Mouse (Mus musculus) thymus, adult 2 months (tissue): Measurements from ENCODE around the gene Smarca4. TPM values are rescaled to one million over a fixed set of nuclear protein-coding genes. Genes with fewer than 3 reads are reported as not detected.
"Not testable (repeated sequence)": the region's sequence is repeated elsewhere in the genome, so short reads cannot be mapped to it uniquely, and the experiment has no call there.

Source experiments
- DNase-seq: peaks from one replicate; pipeline ENCODE4 v3.0.0; 2021
- H3K27ac ChIP-seq: fragments of 200-500 bp; 2 replicates; pipeline ENCODE4 v1.5.1; 2012; ENCODE audit warnings: low read length, control low read depth; ENCODE audit not compliant: control insufficient read depth, insufficient read depth
- H3K27me3 ChIP-seq: fragments of 200-500 bp; 2 replicates; pipeline ENCODE4 v1.6.1; 2012; ENCODE audit warnings: mild to moderate bottlenecking, low read length, moderate library complexity, mixed read lengths; ENCODE audit not compliant: control insufficient read depth, insufficient read depth
- H3K36me3 ChIP-seq: fragments of 200-500 bp; 2 replicates; pipeline ENCODE4 v1.6.1; 2012; ENCODE audit warnings: mild to moderate bottlenecking, low read length, moderate library complexity; ENCODE audit not compliant: control insufficient read depth, insufficient read depth
- H3K4me1 ChIP-seq: fragments of 200-500 bp; replicated peaks from 2 replicates; pipeline ENCODE4 v1.6.1; 2012; ENCODE audit warnings: low read length; ENCODE audit not compliant: control insufficient read depth, insufficient read depth
- H3K4me3 ChIP-seq: fragments of 200-500 bp; 2 replicates; pipeline ENCODE4 v1.5.1; 2012; ENCODE audit warnings: mild to moderate bottlenecking, low read length, control low read depth, moderate library complexity; ENCODE audit not compliant: control insufficient read depth, insufficient read depth
- CTCF ChIP-seq: fragments of 200-500 bp; IDR thresholded peaks from 2 replicates; pipeline ENCODE4 v1.5.1; 2012; ENCODE audit warnings: mild to moderate bottlenecking, control low read depth, low read length, moderate library complexity, borderline replicate concordance; ENCODE audit not compliant: control insufficient read depth, poor library complexity, insufficient read depth; ENCODE audit errors: extremely low read depth
- POLR2A ChIP-seq: fragments of 200-500 bp; IDR thresholded peaks from 2 replicates; pipeline ENCODE4 v1.6.1; 2012; ENCODE audit warnings: mild to moderate bottlenecking, low read length, control low read depth, moderate library complexity; ENCODE audit not compliant: control insufficient read depth, poor library complexity, insufficient read depth; ENCODE audit errors: extremely low read depth
- WGBS: fragments of 180-500 bp; shearing (Covaris S2); methylation state at CpG from one replicate; pipeline ENCODE4 v1.1.7; 2018; 5-methylcytosine and 5-hydroxymethylcytosine counted together
- polyA plus RNA-seq: library from polyadenylated mRNA; depleted of rRNA; stranded (reverse); fragments of >200 nt; gene quantifications from 2 replicates; pipeline ENCODE4 v1.2.3, GENCODE M21; 2012

The Smarca4 gene
- polyA plus RNA-seq, 1 experiment = 156 TPM

DNA sequence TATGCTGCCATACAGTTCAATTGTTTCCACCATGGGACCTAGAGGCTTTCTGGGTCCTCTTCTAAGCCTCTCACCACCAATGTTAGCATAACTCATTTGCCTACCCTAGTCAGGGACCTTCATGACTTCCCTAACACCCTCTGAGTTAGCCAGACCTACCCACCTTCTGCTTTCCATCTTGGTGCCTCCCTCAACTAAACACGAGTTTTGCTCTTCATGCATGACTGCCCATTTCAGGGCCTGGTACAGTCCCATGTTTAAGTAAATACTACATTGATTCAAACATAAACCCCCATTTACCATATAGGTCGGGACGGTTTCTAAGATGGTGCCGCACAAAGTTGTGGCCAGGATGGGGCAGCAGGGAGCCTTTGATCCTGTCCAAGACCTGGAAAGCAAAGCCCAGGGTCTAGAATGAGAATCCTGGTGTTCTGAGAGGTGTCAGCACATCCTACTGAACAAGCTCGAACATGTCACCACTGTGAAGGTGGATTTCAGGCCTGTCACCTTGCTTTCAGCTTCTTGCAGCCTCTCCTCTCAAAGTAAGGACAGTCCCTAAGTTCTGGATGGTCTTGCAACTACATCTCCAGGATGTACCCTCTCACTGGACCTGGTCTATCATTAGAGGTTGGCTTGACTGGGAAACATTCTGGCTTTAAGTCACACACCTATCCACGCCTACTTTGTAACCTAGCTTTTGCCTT is 24.7 kb upstream of the Smarca4 start:
- Histone ChIP-seq H3K36me3 (peaks cover 1% of the 10 kb centered on the region; the same call in 1 of the 2 replicates), H3K27ac (no peak overlapping the region), H3K4me3 (no peak overlapping the region), H3K4me1 (peaks cover 18% of the 10 kb centered on the region), H3K27me3 (no peaks in the 10 kb centered on the region)
- WGBS = 88% methylated on average over 6 of the region's 6 CpGs
- no peak for DNase-seq
- no peak for TF ChIP-seq CTCF
- TF ChIP-seq POLR2A = no peak

DNA sequence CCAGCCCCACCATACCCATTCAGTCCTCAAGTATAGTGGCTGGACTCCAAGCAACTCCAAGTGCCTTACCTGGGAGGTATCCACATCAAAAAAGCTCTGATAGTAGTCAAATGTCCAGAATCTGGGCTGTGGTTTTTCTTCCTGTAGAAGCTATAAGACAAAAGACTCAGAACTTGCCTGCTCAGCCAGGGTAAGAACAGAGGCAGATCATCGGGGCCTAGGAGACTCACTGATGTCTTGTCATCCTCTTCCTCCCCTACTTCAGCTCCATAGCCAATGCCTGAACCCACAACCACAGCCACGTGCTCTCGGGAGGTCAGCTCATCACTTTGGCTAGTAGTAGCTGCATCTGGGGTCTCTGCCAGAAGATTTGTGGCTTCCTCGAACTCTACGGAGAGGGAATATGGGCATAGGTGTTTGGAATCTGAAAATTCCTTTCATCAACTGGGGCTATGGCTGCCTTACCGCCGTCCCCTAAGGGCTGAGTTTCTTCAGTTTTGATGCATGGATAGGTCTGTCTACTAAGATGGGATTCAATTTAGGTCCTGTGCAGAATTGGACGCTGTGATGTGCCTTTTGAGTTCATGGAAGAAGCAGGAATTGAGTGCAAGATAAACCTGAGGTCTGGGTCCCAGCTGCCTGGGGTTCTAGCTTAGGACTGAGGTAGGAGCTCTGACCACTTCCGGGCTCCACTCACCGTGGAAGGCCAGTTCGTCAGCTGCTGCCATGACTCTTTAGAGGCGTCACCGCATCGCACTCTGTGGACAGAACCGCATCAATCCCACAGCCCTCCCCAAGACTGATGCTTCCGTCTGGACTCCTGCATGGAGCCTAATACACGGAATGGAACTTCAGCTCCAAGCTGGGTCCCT is 23.9 kb upstream of the Smarca4 start:
- H3K27me3 ChIP-seq = no peaks in the 10 kb centered on the region
- TF ChIP-seq CTCF = no peak
- TF ChIP-seq POLR2A = no peak
- H3K4me1 ChIP-seq = peaks cover 18% of the 10 kb centered on the region
- 14% methylated on average over 17 of the region's 17 CpGs for WGBS
- peak overlapping the region; percentile 4; the same call in 1 of the 2 replicates for H3K27ac ChIP-seq
- H3K36me3 ChIP-seq = no peaks in the 10 kb centered on the region
- H3K4me3 ChIP-seq = peak overlapping the region; percentile 90
- no peak for DNase-seq

DNA sequence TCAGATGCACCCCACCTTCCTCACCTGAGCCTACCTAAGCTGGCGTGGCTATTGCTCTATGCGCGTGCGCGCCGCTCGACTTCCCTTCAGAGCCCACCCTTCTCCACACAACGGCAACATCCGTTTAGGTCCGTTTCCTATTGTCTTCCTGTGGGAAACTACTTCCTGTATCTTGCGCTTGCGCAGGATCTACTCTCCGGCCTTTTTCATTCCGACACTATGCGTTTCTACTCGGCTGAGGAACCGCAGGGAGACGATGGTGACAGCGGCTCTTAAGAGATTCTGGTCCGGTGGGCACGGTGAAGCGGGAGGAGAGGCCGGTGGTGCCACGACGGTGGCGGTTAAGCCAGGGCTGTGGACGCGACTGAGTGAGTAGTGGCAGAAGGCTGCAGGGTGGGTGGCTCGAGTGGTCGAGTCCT is 23.3 kb upstream of the Smarca4 start, which contains the start of the genes Timm29 and Yipf2:
Timm29 (plus strand) TSS at position 20 of the 419 bp plus-strand sequence.
Yipf2 (minus strand) TSS at position 126 of the 419 bp plus-strand sequence.
- H3K4me1 ChIP-seq = peaks cover 18% of the 10 kb centered on the region
- no peaks in the 10 kb centered on the region for H3K27me3 ChIP-seq
- DNase-seq = peak; percentile 89
- H3K27ac ChIP-seq = peak within 1 kb of the TSS; percentile 54
- TF ChIP-seq POLR2A (peak; percentile 65; the same call in 1 of the 2 replicates), CTCF (0 out of 2 replicates have a peak, but pooled peaks have one; percentile 34)
- under 1% methylated on average over 30 of the region's 30 CpGs for WGBS
- peak within 1 kb of the TSS; percentile 90 for H3K4me3 ChIP-seq
- H3K36me3 ChIP-seq = no peaks in the 10 kb centered on the region

DNA sequence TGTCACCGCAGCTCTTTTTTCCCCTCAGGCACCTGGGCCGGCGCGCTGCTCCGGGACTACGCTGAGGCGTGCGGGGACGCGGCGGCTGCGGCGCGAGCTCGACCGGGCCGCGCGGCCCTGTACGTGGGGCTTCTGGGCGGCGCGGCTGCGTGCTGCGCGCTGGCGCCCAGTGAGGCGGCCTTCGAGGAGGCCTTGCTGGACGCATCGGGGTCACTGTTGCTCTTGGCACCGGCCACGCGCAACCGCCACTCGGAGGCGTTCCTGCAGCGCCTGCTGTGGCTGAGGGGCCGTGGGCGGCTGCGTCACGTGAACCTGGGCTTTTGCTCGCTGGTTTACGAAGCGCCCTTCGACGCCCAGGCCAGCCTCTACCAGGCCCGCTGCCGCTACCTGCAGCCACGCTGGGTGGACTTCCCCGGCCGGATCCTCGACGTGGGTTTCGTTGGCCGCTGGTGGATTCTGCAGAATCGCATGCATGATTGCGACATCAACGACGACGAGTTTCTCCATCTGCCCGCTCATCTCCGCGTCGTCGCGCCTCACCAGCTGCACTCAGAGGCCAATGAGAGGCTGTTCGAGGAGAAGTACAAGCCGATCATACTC is 22.7 kb upstream of the Smarca4 start:
- TF ChIP-seq CTCF (peak; percentile 7; the same call in 1 of the 2 replicates), POLR2A (no peak; the same call in 1 of the 2 replicates)
- peak; percentile 44 for DNase-seq
- Histone ChIP-seq H3K4me1 (peaks cover 18% of the 10 kb centered on the region), H3K36me3 (no peaks in the 10 kb centered on the region), H3K27ac (peak overlapping the region; percentile 54), H3K27me3 (no peaks in the 10 kb centered on the region), H3K4me3 (peak overlapping the region; percentile 90)
- WGBS = under 1% methylated on average over 69 of the region's 69 CpGs

DNA sequence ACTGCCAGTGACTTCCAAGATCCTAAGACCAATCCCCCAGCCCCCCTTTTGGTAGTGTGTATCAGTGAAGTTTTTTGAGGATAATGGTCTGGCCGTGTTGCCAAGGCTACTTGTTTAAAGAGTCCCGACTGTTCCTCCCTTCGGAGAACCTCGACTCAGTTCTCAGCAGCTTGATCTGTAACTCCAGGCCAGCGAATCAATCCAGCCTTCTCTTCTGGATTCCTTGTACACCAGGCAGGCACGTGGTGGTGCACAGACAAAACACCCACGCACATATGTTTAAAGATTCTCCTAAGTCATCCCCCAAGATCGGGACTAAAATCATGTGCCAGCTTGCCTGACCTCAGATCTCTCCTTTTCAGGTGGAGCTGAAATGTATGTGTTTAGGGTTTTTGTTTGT is 21.6 kb upstream of the Smarca4 start:
- H3K4me3 ChIP-seq, DNase-seq: not testable (repeated sequence)
- WGBS = 90% methylated on average over 8 of the region's 8 CpGs

DNA sequence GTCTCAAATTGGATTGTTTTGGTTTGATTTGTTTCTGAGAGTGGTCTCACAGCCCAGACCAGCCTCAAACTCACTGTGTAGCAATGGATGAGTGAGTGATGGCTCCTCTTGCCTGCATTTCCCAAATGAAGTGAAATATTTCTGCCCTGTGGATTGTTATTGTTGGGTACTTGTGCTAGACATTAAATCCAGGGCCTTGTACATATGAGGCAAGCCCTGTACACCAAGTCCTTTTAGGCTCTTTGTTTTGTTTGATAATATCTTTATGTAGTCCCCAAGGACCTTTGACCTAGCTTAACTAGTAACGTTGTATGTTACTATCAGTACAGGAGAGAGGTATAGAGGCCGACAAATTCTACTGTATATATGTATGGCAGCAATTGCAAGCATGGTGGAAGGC is 21.1 kb upstream of the Smarca4 start:
- H3K4me3 ChIP-seq = no peak overlapping the region
- no peak for DNase-seq
- peaks cover 18% of the 10 kb centered on the region for H3K4me1 ChIP-seq
- 90% methylated on average over 2 of the region's 2 CpGs for WGBS
- TF ChIP-seq POLR2A (no peak), CTCF (no peak)
- no peak overlapping the region for H3K27ac ChIP-seq
- H3K36me3 ChIP-seq = no peaks in the 10 kb centered on the region
- H3K27me3 ChIP-seq = no peaks in the 10 kb centered on the region

More for the DNA sequence above, 21.6 kb upstream of the Smarca4 start:
- peaks cover 18% of the 10 kb centered on the region for H3K4me1 ChIP-seq
- H3K27ac ChIP-seq, H3K27me3 ChIP-seq, H3K36me3 ChIP-seq: not testable (repeated sequence)
